Mouse (Mus musculus) midbrain, embryonic 14.5 days (tissue): ENCODE measurements around the gene Zwilch. TPM values are rescaled to one million over a fixed set of nuclear protein-coding genes. Genes with fewer than 3 reads are reported as not detected.

ENCODE experiments used
- ATAC-seq: fragments of 200-750 bp; cut with Nextera tagmentation; 2 replicates; pipeline ENCODE4 v1.8.0; 2017; ENCODE audit warnings: moderate number of reproducible peaks, moderate library complexity; ENCODE audit not compliant: low FRiP score, low TSS enrichment
- DNase-seq: peaks from one replicate; pipeline ENCODE4 v3.0.0-alpha.2; 2015
- H3K27ac ChIP-seq: fragments of 300-500 bp; sonication (generic); replicated peaks from 2 replicates; pipeline ENCODE4 v1.5.1; 2014; ENCODE audit warnings: mild to moderate bottlenecking, low read depth, low read length, moderate library complexity
- H3K27me3 ChIP-seq: fragments of 300-500 bp; sonication (generic); 2 replicates; pipeline ENCODE4 v1.6.1; 2014; ENCODE audit warnings: low read length, control low read depth, mixed read lengths; ENCODE audit not compliant: control insufficient read depth, insufficient read depth
- H3K36me3 ChIP-seq: fragments of 300-500 bp; sonication (generic); 2 replicates; pipeline ENCODE4 v1.6.1; 2014; ENCODE audit warnings: low read length, control low read depth; ENCODE audit not compliant: control insufficient read depth, insufficient read depth
- H3K4me1 ChIP-seq: fragments of 300-500 bp; sonication (generic); 2 replicates; pipeline ENCODE4 v1.6.1; 2014; ENCODE audit warnings: mild to moderate bottlenecking, antibody characterized with exemption, low read length, control low read depth; ENCODE audit not compliant: control insufficient read depth, insufficient read depth
- H3K4me2 ChIP-seq: fragments of 300-500 bp; sonication (generic); 2 replicates; pipeline ENCODE4 v1.6.1; 2014; ENCODE audit warnings: mild to moderate bottlenecking, low read length, moderate library complexity
- H3K4me3 ChIP-seq: fragments of 300-500 bp; sonication (generic); replicated peaks from 2 replicates; pipeline ENCODE4 v1.5.1; 2014; ENCODE audit warnings: low read depth, low read length
- H3K9ac ChIP-seq: fragments of 300-500 bp; sonication (generic); replicated peaks from 2 replicates; pipeline ENCODE4 v1.6.1; 2014; ENCODE audit warnings: mild to moderate bottlenecking, low read length, moderate library complexity
- H3K9me3 ChIP-seq: fragments of 300-500 bp; sonication (generic); 2 replicates; pipeline ENCODE4 v1.6.1; 2016; ENCODE audit warnings: low read length, control low read depth, mixed read lengths; ENCODE audit not compliant: control insufficient read depth
- WGBS: fragments of 180-500 bp; shearing (Covaris S2); extraction: QIAGEN DNeasy Blood & Tissue Kit; methylation state at CpG from one replicate; pipeline ENCODE4 v1.1.7; 2014; 5-methylcytosine and 5-hydroxymethylcytosine counted together
- polyA plus RNA-seq: library from polyadenylated mRNA; unstranded; fragments of >200 nt; fragmentation: Nextera tagmentation; extraction: Ambion mirVana; gene quantifications from 2 replicates; pipeline ENCODE4 v1.2.1, GENCODE M21; 2014

Zwilch gene
- 2.3 and 6.8 TPM in 2 replicates for polyA plus RNA-seq

DNA sequence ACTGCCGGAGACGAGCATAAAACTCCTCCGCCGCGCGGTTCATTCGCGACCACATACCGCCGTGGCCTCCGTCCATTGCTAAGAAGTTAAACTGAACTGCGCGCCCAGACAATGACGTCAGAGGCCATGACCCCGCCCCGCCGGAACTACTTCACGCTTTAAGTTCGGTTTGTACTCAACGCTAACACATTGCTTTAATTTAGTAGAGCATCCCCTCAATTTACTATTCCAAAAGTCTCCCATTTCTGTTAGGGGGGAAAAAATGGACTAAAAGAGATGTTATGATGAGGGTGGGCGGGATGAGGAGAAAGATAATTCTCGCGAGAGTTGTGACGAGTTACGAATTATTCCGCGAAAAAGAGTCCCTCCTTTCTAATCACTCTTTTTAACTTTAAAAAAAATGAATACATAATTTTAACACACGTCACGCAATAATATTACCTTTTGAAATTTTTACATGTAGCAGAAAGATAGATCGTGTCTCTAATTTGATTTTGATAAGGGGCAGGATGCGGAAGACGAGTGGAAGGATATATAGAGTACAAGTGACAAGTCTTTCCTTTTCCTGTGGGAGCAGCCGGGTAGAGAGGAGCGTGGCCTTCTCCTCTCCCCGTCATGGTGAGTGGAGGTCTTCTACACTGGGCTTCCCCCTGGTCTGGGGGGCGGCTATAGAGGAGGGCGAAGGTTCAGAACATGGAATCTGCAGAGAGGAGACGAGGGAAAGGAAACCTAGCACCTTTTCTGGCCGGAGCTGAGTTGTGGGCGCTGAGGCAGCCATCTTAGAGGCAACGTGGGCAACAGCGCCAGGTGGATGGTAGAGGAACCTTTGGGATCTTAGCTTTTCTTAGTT lies at the start of gene Zwilch, which contains the start of gene Rpl4:
Gene Zwilch (minus strand): TSS at position 289 of the 850 bp plus-strand sequence.
Gene Rpl4 (plus strand): TSS at position 560 of the 850 bp plus-strand sequence.
- DNase-seq, result peak; percentile 93
- ATAC-seq, result peak; percentile 80; the same call in 1 of the 2 replicates
- WGBS, result under 1% methylated on average over 42 of the region's 42 CpGs

GRCm38 (mm10) chr9:64222098-64222497 lies 49.2 kb upstream of the Zwilch start:
- ATAC-seq (no peak), DNase-seq (no peak)
- Histone ChIP-seq H3K27ac (no peak overlapping the region), H3K27me3 (no peaks in the 10 kb centered on the region), H3K9me3 (no peaks in the 10 kb centered on the region), H3K36me3 (no peaks in the 10 kb centered on the region), H3K4me2 (no peak overlapping the region), H3K4me3 (no peak overlapping the region), H3K4me1 (no peaks in the 10 kb centered on the region), H3K9ac (no peak overlapping the region)
- 77% methylated on average over 2 of the region's 2 CpGs for WGBS

More for the DNA sequence above, at the start of gene Zwilch, which contains the start of gene Rpl4:
- Histone ChIP-seq H3K4me2 (peak within 1 kb of the TSS; percentile 97), H3K4me1 (peaks cover 15% of the 10 kb centered on the region), H3K27me3 (no peaks in the 10 kb centered on the region), H3K4me3 (peak within 1 kb of the TSS; percentile 79), H3K36me3 (peaks cover 31% of the 10 kb centered on the region), H3K27ac (peak within 1 kb of the TSS; percentile 83), H3K9ac (peak within 1 kb of the TSS; percentile 66), H3K9me3 (no peaks in the 10 kb centered on the region)

GRCm38 (mm10) chr9:64221480-64221879 lies 48.6 kb upstream of the Zwilch start:
- 89% methylated on average over 4 of the region's 4 CpGs for WGBS
- H3K4me1 ChIP-seq, result no peaks in the 10 kb centered on the region
- no peaks in the 10 kb centered on the region for H3K27me3 ChIP-seq
- DNase-seq (no peak), ATAC-seq (no peak)
- no peaks in the 10 kb centered on the region for H3K9me3 ChIP-seq
- no peak overlapping the region for H3K27ac ChIP-seq
- H3K9ac ChIP-seq, result no peak overlapping the region
- H3K36me3 ChIP-seq, result no peaks in the 10 kb centered on the region
- no peak overlapping the region for H3K4me3 ChIP-seq
- no peak overlapping the region for H3K4me2 ChIP-seq

- Histone ChIP-seq H3K9ac (no peak overlapping the region), H3K4me1 (no peaks in the 10 kb centered on the region), H3K36me3 (no peaks in the 10 kb centered on the region), H3K9me3 (no peaks in the 10 kb centered on the region), H3K27me3 (no peaks in the 10 kb centered on the region), H3K27ac (no peak overlapping the region), H3K4me2 (no peak overlapping the region), H3K4me3 (no peak overlapping the region)
- WGBS, result 71% methylated on average over 1 of the region's 1 CpGs
- ATAC-seq (no peak), DNase-seq (no peak)
These were observed 47.7 kb upstream of the Zwilch start for GRCm38 (mm10) chr9:64220603-64221002.

- no peaks in the 10 kb centered on the region for H3K4me1 ChIP-seq
These were observed 47.0 kb upstream of the Zwilch start for GRCm38 (mm10) chr9:64219772-64220420.

DNA sequence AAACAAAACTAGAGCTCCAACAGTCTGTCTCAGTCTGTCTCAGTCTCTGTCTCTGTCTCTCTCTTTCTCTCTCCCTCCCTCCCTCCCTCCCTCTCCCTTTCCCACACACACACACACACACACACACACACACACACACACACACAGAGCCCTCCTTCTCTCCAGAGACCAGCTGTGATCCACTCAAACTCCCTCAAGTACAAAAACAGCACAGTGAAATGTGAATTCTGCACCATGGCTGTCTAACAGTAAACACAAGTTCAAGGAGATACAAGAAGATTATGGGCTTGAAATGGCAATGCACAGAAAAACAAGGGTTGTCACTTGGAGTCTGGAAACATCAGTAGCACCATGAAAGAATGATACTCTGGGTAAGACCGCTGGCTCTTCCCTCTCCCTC lies 46.4 kb upstream of the Zwilch start:
- ATAC-seq (no peak), DNase-seq (no peak)
- Histone ChIP-seq H3K4me3 (no peak overlapping the region), H3K4me1 (no peaks in the 10 kb centered on the region), H3K27me3 (no peaks in the 10 kb centered on the region), H3K9me3 (no peaks in the 10 kb centered on the region), H3K27ac (no peak overlapping the region), H3K36me3 (no peaks in the 10 kb centered on the region), H3K4me2 (no peak overlapping the region), H3K9ac (no peak overlapping the region)
- 59% methylated on average over 1 of the region's 1 CpGs for WGBS

More at GRCm38 (mm10) chr9:64219772-64220420, 47.0 kb upstream of the Zwilch start:
- 86% methylated on average over 10 of the region's 10 CpGs for WGBS
- Histone ChIP-seq H3K27me3 (no peaks in the 10 kb centered on the region), H3K27ac (no peak overlapping the region), H3K36me3 (no peaks in the 10 kb centered on the region), H3K4me2 (no peak overlapping the region), H3K9me3 (no peaks in the 10 kb centered on the region), H3K4me3 (no peak overlapping the region), H3K9ac (no peak overlapping the region)
- DNase-seq (no peak), ATAC-seq (no peak)

- Histone ChIP-seq H3K27ac (no peak overlapping the region), H3K4me3 (no peak overlapping the region), H3K9ac (no peak overlapping the region), H3K9me3 (no peaks in the 10 kb centered on the region), H3K4me1 (no peaks in the 10 kb centered on the region), H3K27me3 (no peaks in the 10 kb centered on the region), H3K4me2 (no peak overlapping the region), H3K36me3 (no peaks in the 10 kb centered on the region)
- no peak for ATAC-seq
- no peak for DNase-seq
These were observed 45.0 kb upstream of the Zwilch start for GRCm38 (mm10) chr9:64217887-64218286.

- H3K9me3 ChIP-seq, result no peaks in the 10 kb centered on the region
- DNase-seq (no peak), ATAC-seq (no peak)
- H3K36me3 ChIP-seq, result peaks cover 11% of the 10 kb centered on the region; the same call in 1 of the 2 replicates
- H3K4me2 ChIP-seq, result no peak overlapping the region
- H3K4me1 ChIP-seq, result no peaks in the 10 kb centered on the region
- WGBS, result 100% methylated on average over 2 of the region's 2 CpGs
- no peak overlapping the region for H3K27ac ChIP-seq
- H3K9ac ChIP-seq, result no peak overlapping the region
- H3K27me3 ChIP-seq, result no peaks in the 10 kb centered on the region
- H3K4me3 ChIP-seq, result no peak overlapping the region
These were observed 43.7 kb upstream of the Zwilch start for GRCm38 (mm10) chr9:64216641-64217040.
